Mouse (Mus musculus): Measurements from ENCODE around the gene Bscl2.
"Not testable (repeated sequence)": the region's sequence is repeated elsewhere in the genome, so short reads cannot be mapped to it uniquely, and the experiment has no call there.

The Bscl2 gene

DNA sequence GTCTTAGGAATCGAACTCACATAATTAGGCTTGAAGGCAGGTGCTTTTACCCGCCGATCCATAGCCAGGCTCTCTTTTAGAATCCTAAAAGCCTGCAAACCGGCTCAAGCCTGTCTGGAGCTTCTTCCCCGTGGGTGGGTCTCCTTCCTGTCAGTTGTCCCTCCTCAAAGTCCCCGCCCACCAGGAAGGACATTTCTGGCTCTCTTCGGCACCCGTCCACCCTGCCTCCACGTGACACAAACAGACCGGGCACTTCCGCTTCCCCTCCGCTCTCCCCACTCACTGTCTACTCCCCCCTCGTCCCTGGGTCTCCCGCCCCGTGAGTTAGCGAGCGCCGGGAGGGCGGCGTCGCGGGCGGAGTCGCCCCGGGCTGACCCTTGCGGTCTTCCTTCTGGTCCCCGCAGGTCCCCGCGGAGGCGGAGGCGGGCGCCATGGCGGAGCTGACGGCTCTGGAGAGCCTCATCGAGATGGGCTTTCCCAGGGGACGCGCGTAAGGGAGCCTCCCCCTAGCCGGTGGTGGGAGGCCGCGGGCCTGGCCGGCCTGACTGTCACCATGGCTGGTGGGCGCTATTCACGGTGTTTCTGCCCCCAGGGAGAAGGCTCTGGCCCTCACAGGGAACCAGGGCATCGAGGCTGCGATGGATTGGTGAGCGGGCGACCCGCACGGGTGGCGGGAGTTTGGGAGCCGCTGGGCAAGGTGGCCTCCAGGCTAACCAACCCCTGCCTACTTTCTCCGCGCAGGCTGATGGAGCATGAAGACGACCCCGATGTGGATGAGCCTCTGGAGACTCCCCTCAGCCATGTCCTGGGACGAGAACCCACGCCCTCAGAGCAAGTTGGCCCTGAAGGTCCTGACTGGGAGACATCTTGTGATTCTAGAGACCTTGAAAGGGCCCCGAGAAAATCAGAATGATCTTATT, 34.3 kb downstream of the Bscl2 start, which contains the start of gene Ubxn1:
Gene Ubxn1 (plus strand): TSS at position 230 of the 920 bp plus-strand sequence.
- DNase-seq (ENCODE audit: low spot score) = peak; percentile 97

GRCm38 (mm10) chr19:8872266-8872840, 35.1 kb downstream of the Bscl2 start:
- DNase-seq (ENCODE audit: low spot score) = no peak

- no peak for DNase-seq (ENCODE audit: low spot score)
These were observed 37.8 kb downstream of the Bscl2 start for GRCm38 (mm10) chr19:8875031-8875430.

GRCm38 (mm10) chr19:8880311-8881033, 43.2 kb downstream of the Bscl2 start, which contains the start of gene Uqcc3:
TSS of gene Uqcc3 (minus strand) at chr19:8880923.
- DNase-seq (ENCODE audit: low spot score) = peak; percentile 90

DNA sequence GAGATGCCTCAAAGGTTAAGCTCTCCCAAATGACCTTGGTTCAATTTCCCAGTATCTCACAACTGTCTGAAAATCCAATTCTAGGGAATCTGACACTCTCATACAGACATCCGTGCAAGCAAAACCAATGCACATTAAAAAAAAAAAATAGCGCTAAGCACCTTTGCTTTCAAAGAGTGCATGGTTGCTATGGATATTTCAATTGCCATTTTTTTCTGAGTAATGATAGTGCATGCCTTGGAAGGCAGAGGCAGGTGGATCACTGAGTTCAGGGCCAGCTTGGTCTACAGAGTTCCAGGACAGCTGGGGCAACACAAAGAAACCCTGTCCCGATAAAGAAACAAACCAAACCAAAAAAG, 43.7 kb downstream of the Bscl2 start:
- DNase-seq (ENCODE audit: low spot score) = no peak

DNA sequence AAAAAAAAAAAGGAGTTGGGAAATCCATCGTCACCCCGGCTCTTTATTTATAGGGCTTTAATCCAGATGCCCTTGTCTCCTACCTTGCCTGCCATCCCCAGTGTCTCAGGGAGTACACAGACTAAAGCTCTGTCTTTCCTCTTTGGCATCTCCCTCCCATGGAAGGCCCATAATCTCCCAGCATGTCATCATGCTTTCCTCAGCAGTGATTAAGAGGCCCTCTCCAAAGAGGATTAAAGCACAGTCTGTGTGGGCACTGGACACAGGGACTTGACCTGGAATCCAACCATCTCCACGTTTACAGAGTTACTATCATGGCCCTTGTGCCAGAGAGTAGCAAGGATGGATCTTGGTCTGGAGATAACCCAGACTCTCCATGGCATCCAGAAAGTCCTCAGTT, 46.3 kb downstream of the Bscl2 start, which contains the start of the genes Lbhd1 and Gm49403:
Gene Lbhd1 (plus strand): TSS at position 117 of the 400 bp plus-strand sequence.
Gene Gm49403 (plus strand): TSS at position 315 of the 400 bp plus-strand sequence.
- DNase-seq (ENCODE audit: low spot score) = no peak

- no peak for DNase-seq (ENCODE audit: low spot score)
These were observed 49.8 kb downstream of the Bscl2 start for GRCm38 (mm10) chr19:8886916-8887584.

GRCm38 (mm10) chr19:8887585-8888463, 50.6 kb downstream of the Bscl2 start:
- no peak for DNase-seq (ENCODE audit: low spot score)

DNA sequence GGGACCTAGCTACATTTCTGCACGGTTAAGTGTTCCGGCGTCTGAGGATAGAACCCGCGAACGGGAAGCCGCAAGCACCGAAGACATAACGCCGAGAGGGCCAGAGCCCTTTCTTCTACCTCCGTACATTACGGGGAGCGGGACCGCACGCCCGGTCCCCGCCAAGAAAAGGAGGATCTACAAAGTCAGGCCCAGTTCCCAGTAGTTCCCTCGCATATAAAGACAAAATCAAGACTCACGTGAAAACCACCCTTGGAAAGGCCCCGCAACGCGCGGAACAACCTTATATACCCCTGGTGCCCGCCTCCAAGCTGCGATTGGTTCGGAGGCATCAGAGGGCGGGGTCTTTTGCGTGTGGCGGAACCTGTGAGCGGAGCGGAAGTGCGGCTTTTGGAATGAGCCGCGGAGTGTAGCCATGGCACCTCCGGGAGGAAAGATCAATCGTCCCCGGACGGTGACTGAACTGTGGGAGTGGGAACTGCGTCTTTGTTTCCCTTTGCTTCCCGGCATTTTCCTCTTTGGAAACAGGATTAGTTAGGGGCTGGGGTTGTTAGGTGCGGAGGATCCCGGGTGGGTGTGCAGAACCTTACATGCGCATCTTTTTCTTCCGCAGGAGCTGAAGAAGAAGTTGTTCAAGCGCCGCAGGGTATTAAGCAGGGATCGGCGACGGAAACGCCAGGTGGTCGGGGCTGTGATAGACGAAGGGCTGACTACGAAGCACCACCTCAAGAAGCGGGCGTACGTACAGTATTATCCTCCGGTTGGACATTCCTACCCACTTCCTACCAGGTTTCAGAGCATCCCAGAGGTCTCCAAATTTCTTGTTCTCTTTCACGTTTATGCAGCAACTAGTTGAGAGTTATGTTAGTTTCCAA, 51.5 kb downstream of the Bscl2 start, which contains the start of the genes 1810009A15Rik and Gm49416:
Gene 1810009A15Rik (plus strand): TSS at position 343 of the 875 bp plus-strand sequence.
Gene Gm49416 (plus strand): TSS at position 416 of the 875 bp plus-strand sequence.
- DNase-seq (ENCODE audit: low spot score) = peak; percentile 96

- DNase-seq (ENCODE audit: low spot score) = peak; percentile 84
These were observed 55.8 kb downstream of the Bscl2 start, which contains the start of gene Ints5 for GRCm38 (mm10) chr19:8892829-8893766. TSS of gene Ints5 (plus strand) at chr19:8893005.

DNA sequence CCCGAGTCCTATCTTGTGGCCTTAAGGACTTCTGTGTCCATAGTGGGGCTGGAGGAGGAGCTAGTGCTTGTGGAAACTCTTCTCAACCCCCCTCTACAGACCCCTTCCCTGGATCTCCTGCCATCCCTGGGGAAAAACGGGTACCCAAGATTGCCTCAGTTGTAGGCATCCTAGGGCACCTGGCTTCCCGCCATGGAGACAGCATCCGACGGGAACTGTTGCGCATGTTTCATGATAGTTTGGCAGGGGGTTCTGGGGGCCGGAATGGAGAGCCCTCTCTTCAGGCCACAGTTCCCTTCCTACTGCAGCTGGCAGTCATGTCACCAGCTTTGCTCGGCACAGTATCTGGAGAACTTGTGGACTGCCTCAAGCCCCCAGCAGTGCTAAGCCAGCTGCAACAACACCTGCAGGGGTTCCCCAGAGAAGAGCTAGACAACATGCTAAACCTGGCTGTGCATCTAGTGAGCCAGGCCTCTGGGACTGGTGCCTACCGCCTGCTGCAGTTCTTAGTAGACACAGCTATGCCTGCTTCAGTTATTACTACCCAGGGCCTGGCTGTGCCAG, 58.2 kb downstream of the Bscl2 start:
- no peak for DNase-seq (ENCODE audit: low spot score)

- DNase-seq (ENCODE audit: low spot score) = not testable (repeated sequence)
These were observed 59.0 kb downstream of the Bscl2 start for GRCm38 (mm10) chr19:8896231-8896630.

DNA sequence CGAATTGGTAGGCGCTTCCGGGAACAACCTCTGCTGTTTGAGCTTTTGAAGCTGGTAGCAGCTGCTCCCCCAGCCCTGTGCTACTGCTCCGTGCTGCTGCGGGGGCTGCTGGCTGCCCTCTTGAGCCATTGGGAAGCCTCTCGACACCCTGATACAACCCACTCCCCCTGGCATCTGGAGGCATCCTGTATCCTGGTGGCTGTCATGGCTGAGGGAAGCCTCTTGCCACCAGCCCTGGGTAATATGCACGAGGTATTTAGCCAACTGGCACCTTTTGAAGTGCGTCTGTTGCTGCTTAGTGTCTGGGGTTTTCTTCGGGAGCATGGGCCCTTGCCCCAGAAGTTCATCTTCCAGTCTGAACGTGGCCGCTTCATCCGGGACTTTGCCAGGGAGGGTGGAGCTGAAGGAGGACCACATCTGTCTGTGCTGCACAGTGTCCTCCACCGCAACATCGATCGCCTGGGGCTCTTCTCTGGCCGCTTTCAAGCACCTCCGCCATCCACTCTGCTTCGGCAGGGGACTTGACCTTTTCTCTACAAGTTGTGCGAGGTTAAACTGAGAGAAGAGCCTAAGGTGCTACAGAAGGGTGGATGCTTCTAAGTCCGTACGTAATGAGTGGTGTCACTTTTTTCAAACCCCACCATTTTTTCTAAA, 60.1 kb downstream of the Bscl2 start:
- DNase-seq (ENCODE audit: low spot score) = peak; percentile 58

GRCm38 (mm10) chr19:8897865-8898495, 60.7 kb downstream of the Bscl2 start, which contains the start of gene Ganab:
TSS of gene Ganab (plus strand) at chr19:8898071.
- peak; percentile 96 for DNase-seq (ENCODE audit: low spot score)

Measured in urinary bladder, postnatal 14 days (tissue).